Mouse (Mus musculus) heart, adult 18-20 months (tissue): ENCODE results near the gene Gm28363. TPM values are rescaled to one million over a fixed set of nuclear protein-coding genes. Genes with fewer than 3 reads are reported as not detected.
"Not testable (repeated sequence)": the region's sequence is repeated elsewhere in the genome, so short reads cannot be mapped to it uniquely, and the experiment has no call there.

Source experiments
- DNase-seq, 2 experiments: peaks; one replicate each; pipeline ENCODE4 v3.0.0; 2021 to 2022; ENCODE audit warnings: mixed read lengths in 1 of 2
- long read RNA-seq, 2 experiments: library from polyadenylated mRNA; stranded (forward); transcript quantifications; one replicate each; pipeline ENCODE4 v2.0.0; 2021
- total RNA-seq, 2 experiments: library from RNA; stranded (reverse); gene quantifications; 2 replicates each; pipeline ENCODE4 v1.2.3; 2021

Gm28363 gene
- total RNA-seq = not detected
- long read RNA-seq, experiment 1 = 0 reads
- long read RNA-seq, experiment 2 = 0 reads

GRCm38 (mm10) chr1:117696831-117697230, at the start of gene Gm28363:
TSS of gene Gm28363 (plus strand) at chr1:117697131.
- DNase-seq = not testable (repeated sequence)

- DNase-seq = not testable (repeated sequence)
Measured at GRCm38 (mm10) chr1:117650236-117650635, 46.7 kb upstream of the Gm28363 start.

Other genes with a start within 250 kb of the Gm28363 start
- not detected for gene B020011L13Rik, start 84.0 kb downstream of the Gm28363 start, total RNA-seq
- gene Gm28360, start 132.9 kb downstream of the Gm28363 start, total RNA-seq = not detected
- gene Gm28168, start 230.9 kb downstream of the Gm28363 start, total RNA-seq = not detected